Mouse (Mus musculus) myocyte (in vitro differentiated cells): ENCODE measurements around the gene Ahcyl1.
A peak's percentile ranks its signal among the peaks of the same experiment; 100 is the strongest.

Source experiments
- CEBPB ChIP-seq: IDR thresholded peaks from 2 replicates; pipeline ENCODE4 v1.6.1; 2011; ENCODE audit warnings: mild to moderate bottlenecking, moderate library complexity; ENCODE audit not compliant: poor library complexity, insufficient read depth, severe bottlenecking
- E2F4 ChIP-seq: IDR thresholded peaks from one replicate; pipeline ENCODE4 v1.6.1; 2011; ENCODE audit warnings: mild to moderate bottlenecking, control low read depth, moderate library complexity; ENCODE audit not compliant: insufficient read depth
- MYOG ChIP-seq, 3 experiments: IDR thresholded peaks; one replicate each; pipeline ENCODE4 v1.6.1; 2011; ENCODE audit warnings: control low read depth in 2 of 3, low read depth in 2 of 3, mild to moderate bottlenecking in 2 of 3; ENCODE audit not compliant: insufficient read length in 2 of 3, control insufficient read depth in 1 of 3, insufficient read depth in 1 of 3
- POLR2A ChIP-seq: IDR thresholded peaks from one replicate; pipeline ENCODE4 v1.6.1; 2011; ENCODE audit warnings: low read depth, mild to moderate bottlenecking, control low read depth, moderate library complexity; ENCODE audit not compliant: insufficient read length
- SRF ChIP-seq: IDR thresholded peaks from one replicate; pipeline ENCODE4 v1.6.1; 2011; ENCODE audit warnings: low read depth; ENCODE audit not compliant: control insufficient read depth, insufficient read length
- TCF12 ChIP-seq: IDR thresholded peaks from one replicate; pipeline ENCODE4 v1.6.1; 2011; ENCODE audit warnings: mild to moderate bottlenecking, control low read depth; ENCODE audit not compliant: poor library complexity, insufficient read depth, severe bottlenecking
- USF1 ChIP-seq: IDR thresholded peaks from one replicate; pipeline ENCODE4 v1.6.1; 2011; ENCODE audit warnings: low read depth, mild to moderate bottlenecking, control low read depth, moderate library complexity

DNA sequence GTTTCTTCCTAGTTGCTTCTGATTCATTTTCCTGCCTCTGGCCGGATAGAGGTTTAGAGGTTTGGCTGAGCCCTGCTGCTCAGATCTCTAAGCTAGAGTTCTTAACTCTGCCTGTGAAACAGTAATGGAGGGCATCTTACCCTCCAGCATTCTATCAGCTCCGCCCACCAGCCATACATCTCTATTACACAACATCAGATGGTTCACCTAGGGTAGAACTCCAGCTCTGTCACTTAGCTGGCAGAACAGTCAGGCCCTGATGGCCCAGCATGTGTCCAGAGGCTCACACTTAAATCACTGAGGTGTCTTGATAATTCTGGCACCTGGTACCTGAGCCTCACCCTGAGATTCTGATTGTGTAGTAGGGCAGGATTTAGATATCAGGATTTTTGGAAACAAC, 43.6 kb upstream of the Ahcyl1 start:
- 0 out of 2 replicates have a peak, but pooled peaks have one; percentile 13 for TF ChIP-seq CEBPB
- no peak for TF ChIP-seq POLR2A
- TF ChIP-seq USF1 = no peak
- TF ChIP-seq E2F4 = no peak
- TF ChIP-seq MYOG (IDR thresholded peaks at IDR 0.05; ENCODE audit: control insufficient read depth in 1 of 3, insufficient read depth in 1 of 3, insufficient read length in 2 of 3, low read depth in 2 of 3) = no peak
- TF ChIP-seq TCF12 = no peak
- no peak for TF ChIP-seq SRF
